Mouse (Mus musculus): ENCODE data around the gene Ripor2.

GRCm38 (mm10) chr13:24564706-24565105 lies 17.3 kb upstream of the Ripor2 start:
- TF ChIP-seq GATA1 (IDR thresholded peaks at IDR 0.05; ENCODE audit: low read length) (no peak), TAL1 (IDR thresholded peaks at IDR 0.05; ENCODE audit: low read length) (no peak)

Measured in erythroblast, embryonic 14.5 days (primary cell).